Mouse (Mus musculus) bone marrow, adult 2 months (tissue): ENCODE results near the gene Lilra6.

Experiments
- CTCF ChIP-seq: fragments of 200-500 bp; IDR thresholded peaks from 2 replicates; pipeline ENCODE4 v1.5.1; 2011; ENCODE audit warnings: low read length, control low read depth; ENCODE audit not compliant: control insufficient read depth, insufficient read depth
- POLR2A ChIP-seq: fragments of 200-500 bp; IDR thresholded peaks from 2 replicates; pipeline ENCODE4 v1.6.1; 2011; ENCODE audit warnings: low read depth, mild to moderate bottlenecking, control low read depth, low read length, borderline replicate concordance; ENCODE audit not compliant: control insufficient read depth

- TF ChIP-seq CTCF: no peak
- no peak for TF ChIP-seq POLR2A
Observed at GRCm38 (mm10) chr7:3946117-3946516, 30.8 kb upstream of the Lilra6 start.
